Mouse (Mus musculus): Measurements from ENCODE around the gene Csrnp1. TPM values are rescaled to one million over a fixed set of nuclear protein-coding genes. Genes with fewer than 3 reads are reported as not detected.

The Csrnp1 gene
- total RNA-seq, 2 experiments from 2014 or later: 28.7 to 31.3 TPM

DNA sequence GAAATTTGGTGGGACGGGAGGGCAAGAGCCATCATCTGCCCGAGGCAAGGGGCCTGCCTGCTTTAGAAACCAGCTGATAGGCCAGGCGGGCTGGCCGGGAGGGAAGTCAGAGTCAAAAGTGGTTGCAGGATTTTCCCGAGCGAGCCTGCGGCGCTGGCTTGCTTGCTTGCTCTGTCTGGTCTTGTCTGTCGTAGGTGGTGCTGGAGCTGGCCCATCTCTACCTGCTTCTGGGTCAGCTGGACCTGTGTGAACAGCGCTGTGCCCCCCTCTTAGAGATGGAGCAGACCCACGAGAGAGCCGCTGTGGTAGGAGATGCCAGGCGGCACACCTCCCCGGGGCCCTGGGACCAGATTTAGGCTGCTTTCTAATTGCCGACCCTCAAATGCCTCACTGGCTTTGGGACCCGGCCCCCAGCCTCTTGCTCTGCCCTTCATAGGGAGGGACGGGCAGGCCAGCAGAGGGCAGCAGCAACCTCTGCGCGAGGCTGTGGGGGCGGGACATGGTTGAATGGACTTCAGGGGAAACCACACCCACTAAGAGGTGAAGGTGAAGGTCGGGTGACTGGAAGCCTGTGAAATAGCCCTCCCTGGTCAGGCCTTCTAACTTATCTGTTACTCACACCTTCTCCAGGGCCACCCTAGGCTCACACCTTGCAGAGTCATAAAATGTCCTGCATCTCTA, 21.3 kb downstream of the Csrnp1 start:
- no peak for DNase-seq (ENCODE audit: extremely low spot score in 1 of 2, low spot score in 2 of 2)
- peak; percentile 71 for TF ChIP-seq CTCF (IDR thresholded peaks at IDR 0.05)
- no peak overlapping the region for H3K27ac ChIP-seq
- intact Hi-C loops (cut with DNase I): loop anchor here (1.0 kb wide), 1 partner anchor 48 kb away; no protein-coding TSS in a partner anchor
- H3K4me3 ChIP-seq: no peak overlapping the region

DNA sequence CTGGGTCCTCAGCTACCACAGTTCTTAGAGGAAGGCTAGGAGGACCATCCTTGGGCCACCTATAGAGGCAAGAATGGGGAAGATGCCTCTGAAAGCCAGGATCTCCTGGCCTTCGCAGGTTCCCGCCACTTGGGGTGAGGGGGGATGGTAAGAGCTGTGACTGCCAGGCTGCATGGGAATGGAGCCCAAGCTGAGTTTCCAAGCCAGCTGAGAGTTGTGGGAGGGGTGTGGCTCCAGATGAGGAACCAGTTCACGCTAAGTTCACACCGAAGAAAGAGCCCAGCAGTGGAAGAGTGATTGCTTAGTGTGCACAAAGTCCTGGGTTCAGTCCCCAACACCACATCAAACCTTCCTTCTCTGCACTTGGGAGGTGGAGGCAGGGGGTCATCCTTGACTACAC, 22.2 kb downstream of the Csrnp1 start:
- Histone ChIP-seq H3K27ac (no peak overlapping the region), H3K4me3 (no peak overlapping the region)
- DNase-seq (ENCODE audit: extremely low spot score in 1 of 2, low spot score in 2 of 2): no peak
- TF ChIP-seq CTCF (IDR thresholded peaks at IDR 0.05): no peak
- intact Hi-C loops (cut with DNase I): no loop called here

DNA sequence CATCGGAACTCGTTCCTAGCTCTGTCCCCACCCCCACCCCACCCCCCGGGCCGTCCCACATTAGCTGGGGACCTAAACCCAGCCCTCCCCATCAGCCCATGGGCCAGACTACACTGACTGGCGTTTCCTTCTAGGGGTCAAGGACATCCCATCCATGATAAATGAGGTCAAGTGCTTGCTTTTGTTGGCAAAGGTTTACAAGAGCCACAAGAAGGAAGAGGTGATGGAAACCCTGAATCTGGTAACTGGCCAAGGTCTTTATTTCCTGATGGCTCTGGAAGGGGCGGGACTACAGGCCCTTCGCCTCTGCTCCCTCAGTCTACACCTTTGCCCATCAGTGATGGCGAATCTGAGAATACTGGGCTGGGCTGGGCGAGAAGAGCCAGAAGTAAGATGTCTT, 25.6 kb downstream of the Csrnp1 start:
- H3K4me3 ChIP-seq: no peak overlapping the region
- DNase-seq (ENCODE audit: extremely low spot score in 1 of 2, low spot score in 2 of 2): no peak
- intact Hi-C loops (cut with DNase I): no loop called here
- no peak for TF ChIP-seq CTCF (IDR thresholded peaks at IDR 0.05)
- H3K27ac ChIP-seq: no peak overlapping the region

DNA sequence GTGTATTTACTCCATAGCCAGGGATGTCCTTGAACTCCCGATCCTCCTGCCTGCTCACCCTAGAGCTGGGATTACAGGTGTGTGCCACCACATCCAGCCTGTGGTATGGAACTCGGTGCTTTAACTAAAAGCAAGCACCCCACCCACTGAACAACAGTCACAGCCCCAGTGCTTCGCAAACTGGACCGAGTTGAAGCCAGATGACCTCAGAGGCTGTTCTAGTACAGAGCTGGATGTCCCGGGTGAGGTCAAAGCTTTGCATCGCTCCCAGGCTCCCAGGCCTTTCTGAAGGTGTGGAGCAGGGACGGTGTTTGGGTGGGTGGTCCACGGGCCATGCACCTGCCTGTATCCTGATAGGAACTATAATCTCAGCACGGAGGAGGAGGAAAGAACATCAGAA, 33.1 kb downstream of the Csrnp1 start:
- DNase-seq (ENCODE audit: extremely low spot score in 1 of 2, low spot score in 2 of 2): no peak
- TF ChIP-seq CTCF (IDR thresholded peaks at IDR 0.05): no peak
- no peak overlapping the region for H3K27ac ChIP-seq
- H3K4me3 ChIP-seq: no peak overlapping the region
- intact Hi-C loops (cut with DNase I): loop anchor here (5.0 kb wide), 1 partner anchor 131 kb away; no protein-coding TSS in a partner anchor

DNA sequence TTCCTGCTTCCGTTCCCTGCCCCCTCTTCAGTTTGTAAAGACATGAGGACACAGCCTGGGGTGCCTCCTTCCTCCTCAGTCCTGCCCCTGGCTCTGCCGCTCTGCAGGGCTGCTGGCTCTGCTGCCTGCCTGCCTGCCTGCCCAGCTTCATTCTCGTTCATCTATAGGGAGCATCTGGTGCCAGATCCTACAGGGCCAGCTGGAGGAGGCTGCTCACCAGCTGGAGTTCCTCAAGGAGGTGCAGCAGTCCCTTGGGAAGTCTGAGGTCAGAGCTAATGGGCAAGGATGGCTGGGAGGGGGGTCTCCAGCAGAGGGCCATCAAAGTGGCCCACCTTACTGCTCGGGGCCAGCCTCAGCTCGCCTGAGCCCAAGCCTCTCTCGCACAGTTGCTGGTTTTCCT, 34.0 kb downstream of the Csrnp1 start:
- no peak for DNase-seq (ENCODE audit: extremely low spot score in 1 of 2, low spot score in 2 of 2)
- H3K27ac ChIP-seq: no peak overlapping the region
- intact Hi-C loops (cut with DNase I): loop anchor here (5.0 kb wide), 1 partner anchor 132 kb away; no protein-coding TSS in a partner anchor
- H3K4me3 ChIP-seq: no peak overlapping the region
- no peak for TF ChIP-seq CTCF (IDR thresholded peaks at IDR 0.05)

DNA sequence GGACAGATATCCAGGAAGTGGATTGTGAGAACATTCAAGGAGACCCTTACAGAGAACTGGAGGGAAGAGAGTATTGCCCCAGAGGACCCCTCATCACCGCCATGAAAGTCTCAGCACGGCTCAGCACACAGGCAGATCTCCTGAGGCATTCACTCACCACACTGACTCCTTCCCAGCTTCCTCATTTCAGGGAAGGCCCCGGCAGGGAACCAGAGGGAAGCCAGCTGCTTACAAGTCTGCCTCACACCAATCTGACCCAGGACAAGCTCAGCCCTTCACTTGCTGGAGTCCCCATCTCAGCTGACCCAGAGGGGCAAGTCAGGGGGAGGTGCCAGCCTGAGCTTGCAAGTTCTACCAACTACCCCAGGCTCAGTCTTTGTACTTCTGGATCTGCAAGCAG, 35.7 kb downstream of the Csrnp1 start:
- no peak for DNase-seq (ENCODE audit: extremely low spot score in 1 of 2, low spot score in 2 of 2)
- intact Hi-C loops (cut with DNase I): no loop called here
- TF ChIP-seq CTCF (IDR thresholded peaks at IDR 0.05): no peak

DNA sequence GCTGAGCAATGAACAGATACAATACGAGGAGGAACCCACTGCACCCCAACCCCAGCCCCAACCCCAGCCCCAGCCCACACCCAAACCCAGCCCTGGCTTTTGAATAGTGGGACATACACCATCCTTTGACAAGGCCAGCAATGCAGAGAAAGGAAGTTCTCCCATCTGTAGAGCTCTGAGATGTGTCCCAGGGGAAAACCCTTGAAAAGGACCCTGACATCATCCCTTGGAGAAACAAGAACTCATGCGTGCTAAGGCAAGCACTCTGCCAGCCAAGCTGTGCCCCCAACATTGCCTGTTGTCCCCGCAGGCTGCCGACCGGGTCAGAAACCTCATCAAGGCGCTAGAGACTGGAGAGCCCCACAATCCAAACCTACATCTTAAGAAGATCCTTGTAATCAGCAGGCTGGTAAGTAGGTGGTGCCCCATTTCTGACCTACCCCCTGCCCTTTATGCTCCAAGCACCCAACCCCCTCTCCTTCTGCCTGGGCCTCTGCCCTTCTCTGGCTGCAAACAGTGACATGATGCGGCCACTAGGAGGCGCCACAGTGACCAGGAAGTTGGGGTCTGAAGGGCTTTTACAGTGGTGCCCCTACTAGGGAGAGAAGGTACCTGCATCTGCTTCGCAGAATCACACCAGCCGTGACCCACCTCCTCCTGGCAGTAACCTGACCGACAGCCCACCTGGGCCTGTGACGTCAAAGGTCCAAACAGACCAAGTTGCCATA, 39.1 kb downstream of the Csrnp1 start:
- Histone ChIP-seq H3K4me3 (no peak overlapping the region), H3K27ac (no peak overlapping the region)
- intact Hi-C loops (cut with DNase I): no loop called here
- TF ChIP-seq CTCF (IDR thresholded peaks at IDR 0.05): peak; percentile 48
- DNase-seq (ENCODE audit: extremely low spot score in 1 of 2, low spot score in 2 of 2): no peak

More for the DNA sequence above, 35.7 kb downstream of the Csrnp1 start:
- Histone ChIP-seq H3K27ac (no peak overlapping the region), H3K4me3 (no peak overlapping the region)

DNA sequence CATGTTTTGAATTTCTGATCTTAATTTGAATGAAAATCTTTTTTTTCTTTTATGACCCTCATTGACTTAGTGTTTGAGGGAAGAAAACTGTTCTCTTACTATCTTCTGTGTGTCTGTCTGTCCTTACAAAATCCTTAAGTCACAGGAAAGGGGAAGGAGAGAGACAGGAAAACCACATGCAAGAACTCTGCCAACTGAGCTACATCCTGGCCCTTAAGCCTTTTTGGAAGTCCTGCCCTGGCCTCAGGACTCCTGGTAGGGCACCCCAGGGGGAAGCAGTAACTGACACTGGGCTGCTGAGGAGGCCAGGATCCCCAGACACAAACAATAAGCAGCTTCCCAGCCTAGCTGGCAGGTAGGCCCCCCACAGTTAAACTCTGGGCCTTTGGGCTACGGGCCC, 41.1 kb downstream of the Csrnp1 start:
- Histone ChIP-seq H3K4me3 (no peak overlapping the region), H3K27ac (no peak overlapping the region)
- intact Hi-C loops (cut with DNase I): no loop called here
- no peak for DNase-seq (ENCODE audit: extremely low spot score in 1 of 2, low spot score in 2 of 2)
- no peak for TF ChIP-seq CTCF (IDR thresholded peaks at IDR 0.05)

DNA sequence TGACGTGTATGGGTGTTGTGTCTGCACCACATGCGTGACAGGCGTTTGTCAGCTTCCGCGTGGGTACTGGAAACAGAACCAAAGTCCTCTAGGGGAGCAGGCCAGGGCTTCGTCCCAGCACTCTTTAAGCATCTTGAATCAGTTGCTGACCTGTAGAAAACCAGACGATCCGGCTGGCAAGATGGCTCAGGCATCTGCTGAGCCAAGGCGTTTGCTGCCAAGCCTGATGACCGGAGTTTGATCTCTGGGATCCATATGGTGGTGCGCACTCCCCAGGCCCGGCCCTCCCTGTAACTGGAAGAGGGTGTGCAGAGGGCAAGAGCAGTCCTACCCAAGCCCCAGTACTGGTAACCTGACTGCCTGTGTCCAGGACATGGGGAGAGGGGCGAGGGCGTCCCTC, 42.6 kb downstream of the Csrnp1 start:
- no peak for TF ChIP-seq CTCF (IDR thresholded peaks at IDR 0.05)
- no peak for DNase-seq (ENCODE audit: extremely low spot score in 1 of 2, low spot score in 2 of 2)
- intact Hi-C loops (cut with DNase I): no loop called here

DNA sequence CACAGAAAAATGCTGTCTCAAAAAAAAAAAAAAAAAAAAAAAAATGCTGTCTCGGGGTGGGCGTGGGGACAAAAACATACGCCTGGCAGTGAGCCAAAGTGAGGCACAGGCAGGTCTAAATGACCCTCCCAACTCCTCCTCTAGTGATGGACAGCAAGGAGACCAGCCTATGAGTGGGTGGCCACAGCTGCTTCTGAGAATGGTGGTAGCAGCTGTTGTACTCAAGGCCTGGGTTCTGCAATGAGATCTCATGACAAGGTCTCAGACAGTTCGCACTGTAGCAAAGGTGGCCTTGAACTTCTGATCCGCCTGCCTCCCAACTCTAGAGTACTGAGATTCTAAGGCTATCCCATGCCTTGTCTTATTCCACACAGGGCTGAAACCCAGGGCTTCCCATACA, 43.1 kb downstream of the Csrnp1 start:
- no peak overlapping the region for H3K27ac ChIP-seq
- no peak for DNase-seq (ENCODE audit: extremely low spot score in 1 of 2, low spot score in 2 of 2)
- no peak for TF ChIP-seq CTCF (IDR thresholded peaks at IDR 0.05)
- intact Hi-C loops (cut with DNase I): no loop called here
- no peak overlapping the region for H3K4me3 ChIP-seq

More for the DNA sequence above, 42.6 kb downstream of the Csrnp1 start:
- Histone ChIP-seq H3K4me3 (no peak overlapping the region), H3K27ac (no peak overlapping the region)

DNA sequence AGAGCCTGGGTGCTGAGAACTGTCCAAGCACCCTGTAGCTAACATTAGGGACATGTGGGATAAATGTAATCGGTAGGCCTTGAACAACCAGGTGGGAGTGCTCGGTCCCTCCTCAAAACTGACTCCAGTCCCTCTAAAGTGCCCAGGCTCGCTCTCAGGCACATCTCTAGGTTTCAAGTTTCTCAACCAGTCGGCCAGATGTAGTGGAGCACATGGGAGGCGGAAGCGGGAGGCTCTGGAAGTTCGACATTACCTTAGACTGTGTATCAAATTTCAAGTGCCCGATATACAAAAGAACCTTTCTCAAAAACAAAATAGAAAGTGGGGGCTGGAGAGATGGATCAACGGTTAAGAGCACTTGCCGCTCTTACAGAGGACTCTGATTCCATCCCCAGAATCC, 44.8 kb downstream of the Csrnp1 start:
- TF ChIP-seq CTCF (IDR thresholded peaks at IDR 0.05): no peak
- intact Hi-C loops (cut with DNase I): no loop called here
- no peak for DNase-seq (ENCODE audit: extremely low spot score in 1 of 2, low spot score in 2 of 2)
- Histone ChIP-seq H3K4me3 (no peak overlapping the region), H3K27ac (no peak overlapping the region)

DNA sequence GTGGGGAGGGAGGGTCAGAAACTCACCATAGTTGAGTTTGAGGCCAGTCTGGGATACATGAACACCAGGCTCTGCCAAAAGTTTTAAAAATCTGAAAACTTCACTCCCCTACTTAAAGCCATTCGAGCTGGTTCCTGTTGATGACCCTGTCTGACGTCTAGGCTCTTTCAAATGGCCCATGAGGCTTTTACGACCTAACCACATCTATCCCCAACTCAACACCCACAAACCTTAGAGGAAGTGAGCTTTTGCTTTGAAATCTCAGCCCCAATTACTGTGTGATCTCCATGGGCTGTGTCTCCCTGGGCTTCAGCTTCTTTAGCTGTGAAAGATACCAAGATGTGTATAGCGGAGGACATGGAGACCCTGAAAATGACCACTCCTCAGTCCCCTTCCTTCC, 46.0 kb downstream of the Csrnp1 start:
- DNase-seq (ENCODE audit: extremely low spot score in 1 of 2, low spot score in 2 of 2): no peak
- TF ChIP-seq CTCF (IDR thresholded peaks at IDR 0.05): no peak
- intact Hi-C loops (cut with DNase I): no loop called here

More for the DNA sequence above, 46.0 kb downstream of the Csrnp1 start:
- H3K4me3 ChIP-seq: no peak overlapping the region
- H3K27ac ChIP-seq: no peak overlapping the region
